Mouse (Mus musculus): ENCODE measurements around the gene Meaf6.
A peak's percentile ranks its signal among the peaks of the same experiment; 100 is the strongest.

Gene Meaf6

DNA sequence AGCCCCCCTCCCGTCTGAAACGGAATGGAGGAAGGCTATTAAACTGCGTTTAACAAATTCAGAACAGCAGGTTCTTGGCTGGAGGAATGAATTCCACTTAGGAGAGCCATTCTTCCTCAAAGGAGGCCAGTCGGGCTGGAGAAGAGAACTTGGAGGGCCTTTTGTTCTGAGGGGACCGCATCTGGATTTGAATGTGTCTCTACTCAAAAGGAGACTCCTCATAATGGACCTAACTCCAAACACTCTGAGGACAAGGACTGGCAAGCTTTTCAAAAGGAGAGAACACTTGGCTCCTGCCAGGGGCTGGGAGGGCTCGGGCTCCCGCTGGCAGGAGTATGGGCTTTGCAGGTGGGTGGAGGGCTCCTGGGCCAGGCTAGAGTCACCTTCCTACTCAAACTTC lies 59.7 kb downstream of the Meaf6 start:
- DNase-seq (ENCODE audit: low read depth, low spot score), result no peak

DNA sequence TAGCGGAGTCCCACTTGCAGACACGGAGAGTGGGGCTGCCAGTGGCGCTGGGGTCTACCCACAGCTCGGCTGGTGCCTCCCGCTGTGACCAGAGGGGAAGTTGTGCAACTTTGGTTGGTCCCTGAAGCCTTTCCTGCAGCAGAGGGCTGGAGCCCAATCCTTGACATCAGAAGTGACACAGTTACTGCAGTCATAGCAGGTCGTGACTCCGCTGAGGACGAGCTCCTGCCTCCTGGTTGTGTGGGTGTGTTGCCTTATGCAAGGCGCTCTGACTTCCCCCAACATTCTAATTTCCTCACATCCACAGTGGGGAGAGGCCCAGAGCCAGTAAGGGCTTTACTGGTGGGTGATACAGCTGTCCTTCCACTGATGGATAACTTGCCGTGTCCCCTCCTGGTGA lies 60.3 kb downstream of the Meaf6 start:
- no peak for DNase-seq (ENCODE audit: low read depth, low spot score)

DNA sequence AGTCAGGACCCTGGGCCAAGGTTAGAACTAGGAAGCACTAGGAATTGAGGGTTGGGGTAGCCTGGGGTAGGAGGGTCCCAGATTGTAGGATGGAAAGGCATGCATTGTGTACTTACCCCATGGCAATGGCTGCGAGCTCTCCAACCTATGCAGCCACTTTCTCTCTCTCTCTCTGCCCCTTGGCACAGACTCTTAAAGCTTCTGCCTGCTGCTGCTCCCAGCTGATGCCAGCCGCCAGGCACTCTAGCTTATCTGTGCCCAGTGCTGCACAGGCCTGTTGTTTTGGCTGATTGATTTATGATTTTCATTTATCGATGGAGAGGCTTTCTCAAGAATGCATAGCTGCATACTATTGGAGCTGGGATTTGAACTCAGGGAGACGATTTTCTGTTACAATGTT lies 63.0 kb downstream of the Meaf6 start:
- no peak for DNase-seq (ENCODE audit: low read depth, low spot score)

DNA sequence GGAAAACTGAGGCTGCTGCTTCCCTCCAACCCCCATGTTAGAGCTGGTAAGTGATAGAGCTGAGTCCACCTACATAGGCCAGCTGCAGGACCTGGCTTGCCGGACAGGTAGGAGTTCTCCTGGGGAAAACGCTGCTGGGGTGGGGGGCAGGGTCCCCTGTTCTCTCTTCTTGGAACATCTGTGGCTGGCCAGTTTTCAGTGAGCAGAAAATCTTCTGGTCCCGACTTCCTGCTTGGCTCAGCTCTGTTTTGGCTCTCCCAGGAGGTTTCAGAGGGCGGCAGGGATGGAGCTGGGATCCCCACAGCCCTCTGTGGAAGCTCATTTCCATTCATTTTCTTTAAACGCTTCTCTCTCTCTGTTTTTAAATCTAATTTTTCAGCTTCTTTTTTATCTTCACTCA lies 64.5 kb downstream of the Meaf6 start:
- DNase-seq (ENCODE audit: low read depth, low spot score), result no peak

DNA sequence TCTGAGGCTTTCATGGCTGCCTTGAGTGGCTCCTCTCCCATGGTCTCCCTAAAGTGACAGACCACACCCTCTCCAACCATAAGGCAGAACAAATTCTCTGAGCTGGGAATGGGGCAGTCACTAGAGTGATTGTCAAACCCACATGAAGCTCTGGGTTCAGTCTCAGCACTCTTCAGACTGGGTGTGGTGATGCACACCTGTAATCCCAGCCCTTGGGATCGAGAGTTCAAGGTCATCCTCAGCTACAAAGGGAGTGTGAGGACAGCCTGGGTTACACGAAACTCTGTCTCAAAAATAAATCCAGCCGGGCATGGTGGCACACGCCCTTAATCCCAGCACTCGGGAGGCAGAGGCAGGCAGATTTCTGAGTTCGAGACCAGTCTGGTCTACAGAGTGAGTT lies 67.5 kb downstream of the Meaf6 start:
- no peak for DNase-seq (ENCODE audit: low read depth, low spot score)

DNA sequence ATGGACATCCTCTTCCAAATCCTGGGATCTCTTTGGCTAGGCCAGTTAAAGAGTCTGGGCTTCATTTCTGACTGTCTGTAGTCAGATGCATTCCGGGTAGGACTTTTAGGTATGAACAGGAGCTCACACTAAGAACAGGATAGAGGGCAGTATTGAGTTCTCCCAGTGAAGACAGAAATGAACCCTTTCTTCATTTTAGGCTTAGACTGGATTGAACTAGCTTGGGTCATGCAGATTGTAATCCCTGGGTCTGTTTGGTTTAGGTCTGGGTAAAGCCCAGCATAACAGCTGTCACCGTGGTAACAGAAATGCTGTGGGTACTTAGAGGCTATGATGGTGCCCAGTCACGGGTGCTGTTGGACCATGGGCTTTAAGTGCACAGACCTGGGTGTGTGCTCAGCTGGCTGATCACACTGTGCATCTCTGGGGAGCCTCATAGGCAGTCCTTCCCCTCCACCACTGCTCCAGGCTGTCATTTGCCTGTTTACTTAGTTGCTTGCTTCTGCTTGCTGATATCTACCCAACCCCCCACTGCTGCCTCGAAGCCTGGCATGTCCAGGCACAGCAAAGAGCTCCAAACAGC lies 68.8 kb downstream of the Meaf6 start:
- DNase-seq (ENCODE audit: low read depth, low spot score), result no peak

DNA sequence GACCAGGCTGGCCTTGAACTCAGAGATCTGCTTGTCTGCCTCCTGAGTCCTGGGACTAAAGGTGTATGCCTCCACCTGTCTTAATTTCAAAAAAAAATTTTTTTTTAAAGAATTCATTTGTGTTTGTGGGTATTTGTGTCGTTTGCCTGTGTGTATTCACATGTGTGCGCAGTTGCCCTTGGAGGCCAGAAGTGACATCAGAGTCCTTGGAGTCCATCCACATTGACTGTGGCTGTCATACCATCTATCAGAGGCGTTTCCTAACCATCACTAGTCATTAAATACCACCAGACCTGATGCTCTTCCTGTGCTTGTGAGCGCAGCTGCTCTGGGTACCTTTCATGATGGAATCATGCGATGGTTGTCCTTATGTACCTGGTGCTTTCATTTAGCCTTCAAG lies 70.7 kb downstream of the Meaf6 start:
- DNase-seq (ENCODE audit: low read depth, low spot score), result no peak

DNA sequence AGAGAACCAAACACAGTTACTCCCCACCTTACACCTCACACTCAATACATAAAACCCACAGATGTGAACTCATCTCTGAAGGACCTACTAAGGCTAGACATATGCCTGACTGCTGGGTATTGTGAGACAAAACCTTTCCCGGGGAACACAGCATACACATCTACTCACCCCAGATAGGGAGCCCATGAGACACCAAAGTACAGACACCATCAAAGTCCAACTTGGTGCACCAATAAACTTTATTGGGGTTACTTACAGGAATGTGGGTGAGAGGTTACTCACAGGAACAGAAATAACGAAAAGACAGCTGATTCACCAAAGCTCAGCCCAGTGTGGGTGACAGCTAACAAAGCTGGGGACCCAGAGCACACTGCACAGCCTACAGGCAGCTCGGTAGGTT lies 72.4 kb downstream of the Meaf6 start:
- DNase-seq (ENCODE audit: low read depth, low spot score), result no peak

DNA sequence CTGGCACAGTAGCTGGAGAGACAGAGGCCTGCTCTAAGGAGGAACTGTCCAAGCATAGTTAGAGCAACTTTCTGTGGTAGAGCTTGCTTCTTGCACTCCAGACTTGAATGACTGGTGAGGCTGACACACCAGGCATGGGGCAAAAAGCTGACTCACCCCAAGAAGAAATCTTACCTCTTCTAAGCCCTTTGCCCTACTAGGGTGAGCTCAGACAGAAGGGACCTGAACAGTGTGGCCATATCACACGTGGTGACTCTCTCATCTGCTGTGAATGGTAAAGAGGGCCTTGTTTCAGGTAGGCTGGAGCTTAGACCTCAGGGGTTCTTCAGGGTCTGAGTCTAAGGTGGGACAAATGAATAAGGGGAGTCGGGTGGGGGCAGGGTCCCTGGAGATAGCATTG lies 73.1 kb downstream of the Meaf6 start:
- DNase-seq (ENCODE audit: low read depth, low spot score), result no peak

DNA sequence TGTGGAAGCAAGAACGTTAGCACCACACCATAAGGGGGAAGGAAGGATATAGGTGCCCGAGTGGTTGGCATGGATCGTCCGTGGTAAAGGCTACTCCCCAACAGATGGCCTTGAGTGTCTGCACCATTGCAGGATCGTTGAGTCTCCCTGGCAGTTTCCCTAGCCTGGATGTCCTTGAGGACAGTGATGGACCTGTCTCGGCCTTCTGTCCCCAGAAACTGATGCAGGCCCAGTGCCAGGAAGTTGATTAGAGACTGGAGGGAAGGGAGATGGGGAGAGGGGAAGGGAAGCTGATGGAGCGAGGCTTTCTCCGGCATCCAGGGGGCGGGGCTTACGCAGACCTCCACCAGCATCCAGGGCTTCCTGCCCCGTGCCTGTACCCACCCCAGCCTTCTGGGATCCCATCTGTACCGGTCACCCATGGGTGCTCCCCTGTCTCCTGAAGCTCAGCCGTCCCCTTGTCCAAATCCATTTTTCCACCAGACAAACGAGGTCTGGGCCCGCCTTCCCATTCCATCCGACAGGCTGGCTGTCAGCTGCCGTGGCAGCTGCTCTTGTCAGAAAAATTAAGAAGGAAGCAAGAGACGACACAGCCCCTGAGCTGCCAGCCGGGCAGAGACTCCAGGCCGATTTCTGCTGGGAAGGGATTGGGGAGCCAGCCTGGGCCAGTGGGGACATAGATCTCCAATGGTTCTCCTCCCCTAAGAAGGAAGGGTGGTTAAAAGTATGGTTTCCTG lies 73.8 kb downstream of the Meaf6 start:
- no peak for DNase-seq (ENCODE audit: low read depth, low spot score)

DNA sequence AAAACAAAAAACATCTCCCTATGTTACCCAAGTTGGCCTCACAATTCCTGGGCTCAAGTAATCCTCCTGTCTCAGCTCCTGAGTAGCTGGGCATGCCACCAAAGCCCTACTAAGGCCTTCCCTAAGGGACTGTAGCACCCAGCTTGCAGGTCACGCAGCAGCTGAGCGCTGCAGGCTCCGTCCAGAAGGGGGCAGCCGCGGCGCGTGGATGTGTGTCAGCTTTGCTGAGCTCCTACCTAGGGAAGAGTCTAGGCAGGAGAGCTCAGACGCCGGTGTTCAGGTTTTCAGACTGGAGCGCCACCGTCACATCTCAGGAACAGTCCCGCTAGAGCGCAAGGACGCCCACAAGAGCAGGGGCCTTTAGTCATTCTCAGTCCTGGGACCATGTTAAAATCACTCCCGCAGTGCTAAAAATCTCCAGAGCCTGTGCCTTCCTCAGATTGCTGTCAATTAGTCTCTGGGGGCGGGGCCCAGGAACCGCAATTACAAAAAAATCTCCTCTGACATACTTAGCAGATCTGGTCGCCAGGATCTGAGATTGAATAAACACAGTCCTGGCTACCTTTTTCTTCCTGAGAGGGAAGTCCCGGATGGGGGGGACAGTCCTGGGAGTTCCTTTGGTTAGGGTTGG lies 75.5 kb downstream of the Meaf6 start:
- peak; percentile 43 for DNase-seq (ENCODE audit: low read depth, low spot score)

DNA sequence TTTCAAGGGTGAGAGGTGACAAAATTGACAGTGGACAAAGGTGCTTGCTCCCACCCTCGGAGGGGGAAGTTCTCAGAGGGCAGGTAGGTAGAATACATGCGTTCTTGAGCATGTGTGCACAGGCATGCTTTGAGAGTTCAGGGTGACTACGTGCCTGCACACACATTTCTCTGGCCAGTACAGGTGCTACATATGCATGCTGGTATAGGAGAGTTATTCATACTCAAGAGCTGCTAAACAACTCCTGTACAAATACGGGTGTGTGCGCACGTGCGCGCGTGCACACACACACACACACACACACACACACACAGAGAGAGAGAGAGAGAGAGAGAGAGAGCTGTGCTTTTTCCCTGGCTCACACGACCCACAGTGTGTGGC lies 76.0 kb downstream of the Meaf6 start:
- DNase-seq (ENCODE audit: low read depth, low spot score), result no peak

DNA sequence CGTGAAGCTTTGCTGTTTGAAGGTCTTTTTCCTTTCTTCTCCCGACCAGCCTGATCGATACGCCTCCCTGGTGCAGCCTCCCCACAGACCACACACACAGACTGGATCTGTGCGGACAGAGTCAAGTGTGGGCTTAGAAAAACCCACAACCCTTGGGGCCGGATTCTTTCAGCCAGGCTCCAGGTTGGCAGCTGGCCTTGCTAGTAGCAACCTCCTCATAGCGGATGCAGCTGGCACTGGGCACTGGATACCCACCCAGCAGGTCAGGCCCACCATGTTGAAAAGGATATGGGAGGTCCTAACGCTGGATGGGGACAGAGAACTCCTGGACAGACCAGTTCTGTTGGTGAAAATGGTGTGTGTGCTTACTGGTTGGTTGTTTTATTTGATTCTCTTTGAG lies 76.5 kb downstream of the Meaf6 start:
- DNase-seq (ENCODE audit: low read depth, low spot score), result no peak

DNA sequence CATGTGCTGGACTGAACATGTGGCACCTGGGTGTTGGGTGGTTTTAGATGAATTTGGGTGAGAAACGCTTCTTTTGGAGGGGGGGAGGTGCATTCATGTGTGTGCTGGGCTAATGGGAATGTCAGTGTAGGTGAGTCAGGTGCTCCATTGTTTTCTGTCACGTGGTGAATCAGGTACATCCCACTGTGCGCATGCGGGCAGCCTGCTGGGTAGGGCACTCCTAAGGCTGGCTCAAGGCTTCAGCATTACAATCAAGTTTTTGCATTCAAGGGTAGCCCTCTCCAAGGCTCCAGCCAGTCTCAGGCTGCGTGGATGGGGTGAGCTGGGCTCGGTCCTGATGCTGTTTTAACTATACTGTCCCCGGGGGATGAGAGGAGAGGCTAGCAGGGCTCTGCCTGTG lies 77.8 kb downstream of the Meaf6 start:
- DNase-seq (ENCODE audit: low read depth, low spot score), result no peak
